Mouse (Mus musculus) T-cell, adult 2 months (primary cell): Measurements from ENCODE around the gene Pitpna.

Experiments used
- DNase-seq: peaks from one replicate; pipeline ENCODE4 v3.0.0; 2022; ENCODE audit warnings: low spot score

The Pitpna gene

GRCm38 (mm10) chr11:75658311-75658710, 70.4 kb downstream of the Pitpna start:
- DNase-seq = no peak

- DNase-seq = no peak
Observed at GRCm38 (mm10) chr11:75658996-75659750, 71.3 kb downstream of the Pitpna start.

GRCm38 (mm10) chr11:75660081-75660590, 72.2 kb downstream of the Pitpna start:
- no peak for DNase-seq

GRCm38 (mm10) chr11:75660941-75661800, 73.3 kb downstream of the Pitpna start:
- DNase-seq = no peak

- no peak for DNase-seq
Observed at GRCm38 (mm10) chr11:75662131-75662530, 74.2 kb downstream of the Pitpna start.

GRCm38 (mm10) chr11:75666296-75666695, 78.4 kb downstream of the Pitpna start:
- DNase-seq = no peak

- no peak for DNase-seq
Observed at GRCm38 (mm10) chr11:75668621-75669020, 80.7 kb downstream of the Pitpna start.

GRCm38 (mm10) chr11:75669176-75669852, 81.4 kb downstream of the Pitpna start:
- no peak for DNase-seq

- no peak for DNase-seq
Observed at GRCm38 (mm10) chr11:75669853-75670200, 81.9 kb downstream of the Pitpna start.

GRCm38 (mm10) chr11:75671426-75672180, 83.7 kb downstream of the Pitpna start:
- no peak for DNase-seq

- DNase-seq = no peak
Observed at GRCm38 (mm10) chr11:75673411-75673810, 85.5 kb downstream of the Pitpna start.

- no peak for DNase-seq
Observed at GRCm38 (mm10) chr11:75674875-75675274, 87.0 kb downstream of the Pitpna start.

- no peak for DNase-seq
Observed at GRCm38 (mm10) chr11:75677881-75678746, 90.2 kb downstream of the Pitpna start.
